Mouse (Mus musculus) bone marrow macrophage, adult 2 months (primary cell): ENCODE results near the gene Sorcs1. TPM values are rescaled to one million over a fixed set of nuclear protein-coding genes. Genes with fewer than 3 reads are reported as not detected.

Experiments
- H3K27ac ChIP-seq: 2 replicates; pipeline ENCODE4 v1.5.1; 2012; ENCODE audit warnings: low read depth, low read length; ENCODE audit not compliant: insufficient read depth
- H3K4me1 ChIP-seq: 2 replicates; pipeline ENCODE4 v1.6.1; 2012; ENCODE audit warnings: low read length; ENCODE audit not compliant: control insufficient read depth, insufficient read depth
- H3K4me3 ChIP-seq: 2 replicates; pipeline ENCODE4 v1.5.1; 2012; ENCODE audit warnings: mild to moderate bottlenecking, low read length, moderate library complexity; ENCODE audit not compliant: insufficient read depth
- CTCF ChIP-seq: IDR thresholded peaks from 2 replicates; pipeline ENCODE4 v1.5.1; 2012; ENCODE audit warnings: low read depth, mild to moderate bottlenecking, low read length, moderate library complexity
- POLR2A ChIP-seq: IDR thresholded peaks from 2 replicates; pipeline ENCODE4 v1.6.1; 2012; ENCODE audit warnings: mild to moderate bottlenecking, low read depth, low read length, borderline replicate concordance
- polyA plus RNA-seq: library from polyadenylated mRNA; stranded (reverse); fragments of >200 nt; gene quantifications from 2 replicates; pipeline ENCODE4 v1.2.4, GENCODE M21; 2012; ENCODE audit not compliant: missing spikeins, insufficient read depth, insufficient read length

The Sorcs1 gene
- polyA plus RNA-seq, 1 experiment, result not detected

GRCm38 (mm10) chr19:50389925-50390552 lies 288.4 kb downstream of the Sorcs1 start:
- Histone ChIP-seq H3K4me1 (no peaks in the 10 kb centered on the region), H3K4me3 (no peak overlapping the region), H3K27ac (no peak overlapping the region)
- TF ChIP-seq CTCF (no peak), POLR2A (no peak)

GRCm38 (mm10) chr19:50378901-50379300 lies 299.5 kb downstream of the Sorcs1 start:
- TF ChIP-seq CTCF (no peak), POLR2A (no peak)
- H3K27ac ChIP-seq, result no peak overlapping the region
- no peaks in the 10 kb centered on the region for H3K4me1 ChIP-seq

GRCm38 (mm10) chr19:50374751-50375150 lies 303.7 kb downstream of the Sorcs1 start:
- Histone ChIP-seq H3K27ac (no peak overlapping the region), H3K4me1 (no peaks in the 10 kb centered on the region), H3K4me3 (no peak overlapping the region)
- TF ChIP-seq POLR2A, result no peak
- no peak for TF ChIP-seq CTCF

More at GRCm38 (mm10) chr19:50378901-50379300, 299.5 kb downstream of the Sorcs1 start:
- H3K4me3 ChIP-seq, result no peak overlapping the region

GRCm38 (mm10) chr19:50366446-50366845 lies 312.0 kb downstream of the Sorcs1 start:
- no peak overlapping the region for H3K27ac ChIP-seq
- TF ChIP-seq CTCF (no peak), POLR2A (no peak)
- H3K4me3 ChIP-seq, result no peak overlapping the region
- no peaks in the 10 kb centered on the region for H3K4me1 ChIP-seq

- TF ChIP-seq CTCF (no peak), POLR2A (no peak)
- Histone ChIP-seq H3K4me1 (no peaks in the 10 kb centered on the region), H3K27ac (no peak overlapping the region), H3K4me3 (no peak overlapping the region)
Measured at GRCm38 (mm10) chr19:50362655-50363500, 315.6 kb downstream of the Sorcs1 start.

- Histone ChIP-seq H3K4me1 (no peaks in the 10 kb centered on the region), H3K4me3 (no peak overlapping the region)
- TF ChIP-seq CTCF, result no peak
- TF ChIP-seq POLR2A, result no peak
Measured at GRCm38 (mm10) chr19:50358561-50358960, 319.9 kb downstream of the Sorcs1 start.

GRCm38 (mm10) chr19:50339211-50339610 lies 339.2 kb downstream of the Sorcs1 start:
- TF ChIP-seq POLR2A (no peak), CTCF (no peak)
- no peak overlapping the region for H3K27ac ChIP-seq
- H3K4me3 ChIP-seq, result no peak overlapping the region
- no peaks in the 10 kb centered on the region for H3K4me1 ChIP-seq

More at GRCm38 (mm10) chr19:50358561-50358960, 319.9 kb downstream of the Sorcs1 start:
- no peak overlapping the region for H3K27ac ChIP-seq

- H3K4me3 ChIP-seq, result no peak overlapping the region
- no peak for TF ChIP-seq POLR2A
- no peaks in the 10 kb centered on the region for H3K4me1 ChIP-seq
- H3K27ac ChIP-seq, result no peak overlapping the region
Measured at GRCm38 (mm10) chr19:50336751-50337150, 341.7 kb downstream of the Sorcs1 start.

GRCm38 (mm10) chr19:50331136-50331535 lies 347.3 kb downstream of the Sorcs1 start:
- no peak overlapping the region for H3K4me3 ChIP-seq
- no peaks in the 10 kb centered on the region for H3K4me1 ChIP-seq
- TF ChIP-seq POLR2A (no peak), CTCF (no peak)
- H3K27ac ChIP-seq, result no peak overlapping the region

GRCm38 (mm10) chr19:50327804-50328203 lies 350.6 kb downstream of the Sorcs1 start:
- Histone ChIP-seq H3K4me3 (no peak overlapping the region), H3K27ac (no peak overlapping the region), H3K4me1 (no peaks in the 10 kb centered on the region)
- TF ChIP-seq CTCF (no peak), POLR2A (no peak)
